Mouse (Mus musculus): Measurements from ENCODE around the gene Herpud1. TPM values are rescaled to one million over a fixed set of nuclear protein-coding genes. Genes with fewer than 3 reads are reported as not detected.
A peak's percentile ranks its signal among the peaks of the same experiment; 100 is the strongest.

The Herpud1 gene
- polyA plus RNA-seq, 1 experiment from 2014 or later: 105 TPM

DNA sequence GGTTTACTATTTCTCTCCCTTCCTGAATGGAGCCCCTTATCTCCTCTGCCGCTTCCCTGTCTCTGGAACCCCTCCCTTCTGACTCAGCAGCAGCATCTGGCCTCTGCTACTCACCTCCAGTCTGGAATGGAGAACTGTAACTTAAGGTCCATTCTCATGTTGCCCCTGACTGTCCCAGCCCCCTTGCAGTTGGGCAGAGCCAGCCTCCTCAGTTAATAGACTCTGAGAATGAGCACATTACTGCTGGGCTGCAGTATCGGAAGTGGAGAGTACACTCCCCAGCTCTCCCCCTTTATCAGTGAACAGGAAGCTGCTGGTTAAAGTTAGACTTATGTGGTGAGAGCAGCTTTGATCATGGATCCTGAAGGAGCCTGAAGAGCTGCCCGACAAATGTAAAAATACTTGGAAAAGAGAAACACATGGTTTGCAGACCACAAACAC is 10.7 kb upstream of the Herpud1 start:
- ATAC-seq (ENCODE audit: insufficient number of reproducible peaks, insufficient read depth, low FRiP score, low read depth): peak; percentile 58; the same call in 1 of the 2 replicates
- Histone ChIP-seq H3K9ac (ENCODE audit: low read length) (no peak overlapping the region), H3K36me3 (ENCODE audit: control insufficient read depth, insufficient read depth, low read length) (no peaks in the 10 kb centered on the region), H3K27me3 (ENCODE audit: control insufficient read depth, insufficient read depth, low read length) (no peaks in the 10 kb centered on the region), H3K4me1 (ENCODE audit: control insufficient read depth in 2 of 2, insufficient read depth in 2 of 2, low read length in 2 of 2) (peaks cover 10 to 24% of the 10 kb centered on the region in 2 experiments), H3K4me2 (ENCODE audit: low read length) (no peak overlapping the region), H3K4me3 (ENCODE audit: control insufficient read depth in 1 of 2, insufficient read depth in 1 of 2, low read depth in 1 of 2, low read length in 2 of 2) (no peak overlapping the region), H3K27ac (replicated peaks in 1 of 2; ENCODE audit: control insufficient read depth in 1 of 2, insufficient read depth in 1 of 2, low read depth in 2 of 2, low read length in 2 of 2) (0 out of 4 replicates have a peak overlapping the region, but pooled peaks of 1 of the 2 experiments have one; percentile 17), H3K9me3 (ENCODE audit: control insufficient read depth, low read length) (no peaks in the 10 kb centered on the region)
- 10% methylated on average over 3 of the region's 3 CpGs for WGBS

DNA sequence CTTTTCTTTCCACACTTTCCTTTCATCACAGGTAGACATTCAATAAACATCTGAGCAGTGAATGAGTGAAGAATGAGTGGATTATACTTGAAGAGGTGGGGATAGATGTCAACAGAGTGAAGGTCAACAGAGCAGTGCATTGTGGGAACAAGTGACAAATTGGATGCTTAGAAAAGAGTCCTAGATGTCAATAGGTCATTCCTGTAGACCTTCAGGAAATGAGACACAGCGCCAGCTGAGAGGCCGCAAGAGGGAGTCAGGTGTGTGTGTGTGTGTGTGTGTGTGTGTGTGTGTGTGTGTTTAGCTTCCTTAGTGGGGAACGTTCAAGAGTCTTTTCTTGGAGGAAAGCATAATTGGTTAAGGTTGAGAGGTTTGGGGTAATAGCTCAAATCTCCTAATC is 10.1 kb upstream of the Herpud1 start:
- Histone ChIP-seq H3K4me3 (ENCODE audit: control insufficient read depth in 1 of 2, insufficient read depth in 1 of 2, low read depth in 1 of 2, low read length in 2 of 2) (no peak overlapping the region), H3K27me3 (ENCODE audit: control insufficient read depth, insufficient read depth, low read length) (no peaks in the 10 kb centered on the region), H3K4me1 (ENCODE audit: control insufficient read depth in 2 of 2, insufficient read depth in 2 of 2, low read length in 2 of 2) (peaks cover 10 to 24% of the 10 kb centered on the region in 2 experiments), H3K27ac (replicated peaks in 1 of 2; ENCODE audit: control insufficient read depth in 1 of 2, insufficient read depth in 1 of 2, low read depth in 2 of 2, low read length in 2 of 2) (0 out of 4 replicates have a peak overlapping the region, but pooled peaks of 1 of the 2 experiments have one; percentile 17), H3K36me3 (ENCODE audit: control insufficient read depth, insufficient read depth, low read length) (no peaks in the 10 kb centered on the region), H3K9ac (ENCODE audit: low read length) (no peak overlapping the region), H3K9me3 (ENCODE audit: control insufficient read depth, low read length) (no peaks in the 10 kb centered on the region), H3K4me2 (ENCODE audit: low read length) (no peak overlapping the region)
- WGBS: 87% methylated on average over 3 of the region's 3 CpGs
- no peak for ATAC-seq (ENCODE audit: insufficient number of reproducible peaks, insufficient read depth, low FRiP score, low read depth)

DNA sequence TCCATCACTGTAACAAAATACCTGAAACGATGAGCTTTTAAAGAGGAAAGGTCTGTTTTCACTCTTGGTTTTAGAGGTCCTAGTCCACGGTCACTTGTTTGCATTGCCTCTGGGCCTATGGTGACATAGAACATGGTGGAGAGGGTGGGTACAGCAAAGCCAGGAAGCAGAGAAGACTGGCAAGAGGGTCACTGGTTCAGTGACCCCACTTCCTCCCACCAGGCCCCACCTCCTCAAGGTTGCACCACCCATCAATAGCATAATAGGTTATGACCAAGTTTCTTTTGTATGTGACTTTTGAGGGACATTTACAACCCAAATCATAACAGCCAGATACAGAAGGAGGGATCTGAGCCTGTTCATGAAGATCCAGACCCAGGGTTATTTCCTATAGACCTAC is 9.7 kb upstream of the Herpud1 start:
- Histone ChIP-seq H3K36me3 (ENCODE audit: control insufficient read depth, insufficient read depth, low read length) (no peaks in the 10 kb centered on the region), H3K9me3 (ENCODE audit: control insufficient read depth, low read length) (no peaks in the 10 kb centered on the region), H3K4me3 (ENCODE audit: control insufficient read depth in 1 of 2, insufficient read depth in 1 of 2, low read depth in 1 of 2, low read length in 2 of 2) (no peak overlapping the region), H3K4me1 (ENCODE audit: control insufficient read depth in 2 of 2, insufficient read depth in 2 of 2, low read length in 2 of 2) (peaks cover 10 to 24% of the 10 kb centered on the region in 2 experiments), H3K27ac (replicated peaks in 1 of 2; ENCODE audit: control insufficient read depth in 1 of 2, insufficient read depth in 1 of 2, low read depth in 2 of 2, low read length in 2 of 2) (no peak overlapping the region), H3K9ac (ENCODE audit: low read length) (no peak overlapping the region), H3K27me3 (ENCODE audit: control insufficient read depth, insufficient read depth, low read length) (no peaks in the 10 kb centered on the region), H3K4me2 (ENCODE audit: low read length) (no peak overlapping the region)
- ATAC-seq (ENCODE audit: insufficient number of reproducible peaks, insufficient read depth, low FRiP score, low read depth): no peak
- WGBS: 85% methylated on average over 2 of the region's 2 CpGs

DNA sequence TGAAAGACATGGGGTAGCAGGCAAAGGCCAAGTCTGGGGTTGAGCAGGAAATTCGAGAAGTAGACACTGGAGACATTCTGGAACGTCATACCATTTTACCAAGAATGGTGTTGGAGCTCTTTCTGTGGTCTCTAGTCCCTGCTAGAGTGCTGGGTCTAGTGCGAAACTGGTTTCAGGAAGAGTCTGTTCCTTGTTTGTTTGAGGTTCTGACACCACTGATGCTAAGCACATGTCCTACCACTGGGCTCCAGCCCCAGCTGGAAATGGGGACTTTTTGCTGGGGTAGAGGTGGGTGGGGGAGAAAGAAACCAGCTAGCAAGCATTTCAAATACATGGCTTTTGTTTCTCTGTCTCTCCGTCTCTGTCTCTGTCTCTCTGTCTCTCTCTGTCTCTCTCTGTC is 9.2 kb upstream of the Herpud1 start:
- 88% methylated on average over 4 of the region's 4 CpGs for WGBS
- H3K4me2 ChIP-seq (ENCODE audit: low read length): no peak overlapping the region

DNA sequence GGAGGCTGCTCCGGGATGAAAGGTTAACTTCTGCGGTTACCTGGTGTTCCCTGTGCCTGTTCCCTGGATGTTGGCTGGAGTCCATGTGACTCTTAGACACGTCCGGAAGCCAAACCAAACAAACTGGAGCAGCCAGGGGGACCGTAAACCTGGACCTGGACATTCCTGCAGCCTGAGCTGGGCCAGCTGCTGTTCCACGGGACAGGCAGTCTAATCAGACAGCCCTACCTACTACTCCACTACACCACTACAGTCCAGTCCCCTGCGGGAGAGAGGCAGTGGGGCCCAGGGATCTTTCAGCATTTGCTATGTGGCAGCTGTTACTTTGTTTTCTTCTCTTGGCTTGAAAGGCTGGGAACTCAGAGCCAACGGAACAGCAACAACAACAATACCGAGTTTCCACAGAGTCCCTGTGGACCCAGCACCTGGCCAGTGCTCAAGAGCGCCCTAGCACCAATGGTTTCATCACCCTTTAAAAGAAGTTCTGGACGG is 8.5 kb upstream of the Herpud1 start:
- H3K4me2 ChIP-seq (ENCODE audit: low read length): no peak overlapping the region
- H3K9ac ChIP-seq (ENCODE audit: low read length): no peak overlapping the region
- no peaks in the 10 kb centered on the region for H3K27me3 ChIP-seq (ENCODE audit: control insufficient read depth, insufficient read depth, low read length)
- H3K4me3 ChIP-seq (ENCODE audit: control insufficient read depth in 1 of 2, insufficient read depth in 1 of 2, low read depth in 1 of 2, low read length in 2 of 2): no peak overlapping the region
- H3K36me3 ChIP-seq (ENCODE audit: control insufficient read depth, insufficient read depth, low read length): no peaks in the 10 kb centered on the region
- H3K9me3 ChIP-seq (ENCODE audit: control insufficient read depth, low read length): no peaks in the 10 kb centered on the region
- 49% methylated on average over 11 of the region's 11 CpGs for WGBS
- 0 out of 4 replicates have a peak overlapping the region, but pooled peaks of 1 of the 2 experiments have one; percentile 8 for H3K27ac ChIP-seq (replicated peaks in 1 of 2; ENCODE audit: control insufficient read depth in 1 of 2, insufficient read depth in 1 of 2, low read depth in 2 of 2, low read length in 2 of 2)
- ATAC-seq (ENCODE audit: insufficient number of reproducible peaks, insufficient read depth, low FRiP score, low read depth): no peak
- H3K4me1 ChIP-seq (ENCODE audit: control insufficient read depth in 2 of 2, insufficient read depth in 2 of 2, low read length in 2 of 2): peaks cover 10 to 24% of the 10 kb centered on the region in 2 experiments

More for the DNA sequence above, 9.2 kb upstream of the Herpud1 start:
- no peak overlapping the region for H3K27ac ChIP-seq (replicated peaks in 1 of 2; ENCODE audit: control insufficient read depth in 1 of 2, insufficient read depth in 1 of 2, low read depth in 2 of 2, low read length in 2 of 2)
- peaks cover 10 to 24% of the 10 kb centered on the region in 2 experiments for H3K4me1 ChIP-seq (ENCODE audit: control insufficient read depth in 2 of 2, insufficient read depth in 2 of 2, low read length in 2 of 2)
- no peaks in the 10 kb centered on the region for H3K9me3 ChIP-seq (ENCODE audit: control insufficient read depth, low read length)
- no peaks in the 10 kb centered on the region for H3K27me3 ChIP-seq (ENCODE audit: control insufficient read depth, insufficient read depth, low read length)
- H3K9ac ChIP-seq (ENCODE audit: low read length): no peak overlapping the region
- no peak overlapping the region for H3K4me3 ChIP-seq (ENCODE audit: control insufficient read depth in 1 of 2, insufficient read depth in 1 of 2, low read depth in 1 of 2, low read length in 2 of 2)
- H3K36me3 ChIP-seq (ENCODE audit: control insufficient read depth, insufficient read depth, low read length): no peaks in the 10 kb centered on the region
- no peak for ATAC-seq (ENCODE audit: insufficient number of reproducible peaks, insufficient read depth, low FRiP score, low read depth)

DNA sequence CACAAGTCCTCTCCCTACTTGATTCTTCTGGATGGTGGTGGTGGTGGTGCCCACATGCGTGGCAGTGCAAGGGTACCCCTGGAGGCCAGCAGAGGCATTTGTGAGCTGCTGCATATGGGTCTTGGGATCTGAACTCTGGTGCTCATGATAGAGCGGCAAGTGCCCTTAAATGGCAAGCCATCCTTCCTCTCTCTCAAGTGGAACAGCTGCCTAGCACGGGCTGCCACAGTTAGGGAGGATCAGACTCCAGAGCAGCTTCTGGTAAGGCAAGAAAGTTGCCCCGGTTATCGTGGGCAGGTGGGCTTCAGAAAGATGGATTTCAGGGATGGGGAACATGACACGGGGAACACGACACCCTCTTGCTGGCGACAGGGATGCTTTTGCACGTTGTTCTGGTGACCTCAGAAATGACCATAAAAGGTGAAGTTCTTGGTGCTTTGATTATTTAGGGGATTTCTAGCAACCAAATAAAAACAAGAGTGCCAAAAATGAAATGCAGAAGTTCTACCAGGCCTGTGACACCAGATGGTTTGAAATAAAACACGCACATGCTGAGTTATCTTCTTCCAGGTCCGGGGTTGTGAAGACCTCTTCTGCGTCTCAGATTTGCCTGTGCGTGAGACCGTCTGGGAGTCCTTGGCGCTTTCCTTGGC is 7.3 kb upstream of the Herpud1 start:
- no peak overlapping the region for H3K4me3 ChIP-seq (ENCODE audit: control insufficient read depth in 1 of 2, insufficient read depth in 1 of 2, low read depth in 1 of 2, low read length in 2 of 2)
- no peak overlapping the region for H3K4me2 ChIP-seq (ENCODE audit: low read length)
- ATAC-seq (ENCODE audit: insufficient number of reproducible peaks, insufficient read depth, low FRiP score, low read depth): no peak
- no peaks in the 10 kb centered on the region for H3K27me3 ChIP-seq (ENCODE audit: control insufficient read depth, insufficient read depth, low read length)
- no peak overlapping the region for H3K27ac ChIP-seq (replicated peaks in 1 of 2; ENCODE audit: control insufficient read depth in 1 of 2, insufficient read depth in 1 of 2, low read depth in 2 of 2, low read length in 2 of 2)
- H3K9ac ChIP-seq (ENCODE audit: low read length): no peak overlapping the region
- no peaks in the 10 kb centered on the region for H3K9me3 ChIP-seq (ENCODE audit: control insufficient read depth, low read length)
- 63% methylated on average over 15 of the region's 15 CpGs for WGBS
- H3K4me1 ChIP-seq (ENCODE audit: control insufficient read depth in 2 of 2, insufficient read depth in 2 of 2, low read length in 2 of 2): peaks cover 10 to 24% of the 10 kb centered on the region in 2 experiments
- no peaks in the 10 kb centered on the region for H3K36me3 ChIP-seq (ENCODE audit: control insufficient read depth, insufficient read depth, low read length)

DNA sequence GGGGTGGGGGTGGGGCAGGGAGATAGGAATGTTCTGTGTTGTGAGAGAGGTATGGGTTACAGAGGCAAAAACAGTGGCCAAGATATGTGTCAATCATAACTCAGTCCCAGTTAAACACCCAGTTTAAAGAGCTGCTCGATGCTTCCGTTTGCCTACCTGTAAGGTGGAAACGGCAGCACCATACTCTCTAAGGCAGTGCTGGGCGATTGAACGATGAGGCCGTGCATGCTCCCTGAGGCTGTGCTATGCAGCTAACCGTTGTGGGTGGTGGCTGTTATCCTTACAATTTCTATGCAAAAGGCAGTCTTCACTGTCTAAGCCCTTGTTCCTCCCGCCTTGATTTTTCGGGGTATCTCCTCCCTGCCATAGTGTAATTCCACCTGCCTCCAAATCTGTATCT is 6.6 kb upstream of the Herpud1 start:
- ATAC-seq (ENCODE audit: insufficient number of reproducible peaks, insufficient read depth, low FRiP score, low read depth): no peak

More for the DNA sequence above, 6.6 kb upstream of the Herpud1 start:
- 92% methylated on average over 9 of the region's 9 CpGs for WGBS
- H3K9ac ChIP-seq (ENCODE audit: low read length): no peak overlapping the region
- H3K9me3 ChIP-seq (ENCODE audit: control insufficient read depth, low read length): no peaks in the 10 kb centered on the region
- no peaks in the 10 kb centered on the region for H3K27me3 ChIP-seq (ENCODE audit: control insufficient read depth, insufficient read depth, low read length)
- no peak overlapping the region for H3K27ac ChIP-seq (replicated peaks in 1 of 2; ENCODE audit: control insufficient read depth in 1 of 2, insufficient read depth in 1 of 2, low read depth in 2 of 2, low read length in 2 of 2)
- peaks cover 10 to 24% of the 10 kb centered on the region in 2 experiments for H3K4me1 ChIP-seq (ENCODE audit: control insufficient read depth in 2 of 2, insufficient read depth in 2 of 2, low read length in 2 of 2)
- H3K4me2 ChIP-seq (ENCODE audit: low read length): no peak overlapping the region
- no peaks in the 10 kb centered on the region for H3K36me3 ChIP-seq (ENCODE audit: control insufficient read depth, insufficient read depth, low read length)
- no peak overlapping the region for H3K4me3 ChIP-seq (ENCODE audit: control insufficient read depth in 1 of 2, insufficient read depth in 1 of 2, low read depth in 1 of 2, low read length in 2 of 2)
